Mouse (Mus musculus) macrophage (primary cell): ENCODE results near the gene Gsn. TPM values are rescaled to one million over a fixed set of nuclear protein-coding genes. Genes with fewer than 3 reads are reported as not detected.

Source experiments
- H3K27ac ChIP-seq: fragments of 350-480 bp; formaldehyde crosslinking; 2 replicates; pipeline ENCODE4 v1.9.0; 2021
- H3K36me3 ChIP-seq: fragments of 350-480 bp; formaldehyde crosslinking; 2 replicates; pipeline ENCODE4 v1.9.0; 2021; ENCODE audit errors: inconsistent target
- H3K4me3 ChIP-seq: fragments of 350-480 bp; formaldehyde crosslinking; 2 replicates; pipeline ENCODE4 v1.9.0; 2021; ENCODE audit errors: inconsistent target
- H3K79me2 ChIP-seq: fragments of 350-480 bp; formaldehyde crosslinking; 2 replicates; pipeline ENCODE4 v1.9.0; 2021; ENCODE audit errors: inconsistent target
- WGBS: methylation state at CpG from one replicate; pipeline ENCODE4 v1.1.7; 2026; ENCODE audit warnings: inconsistent platforms; ENCODE audit not compliant: missing documents; 5-methylcytosine and 5-hydroxymethylcytosine counted together
- polyA plus RNA-seq: library from polyadenylated mRNA; stranded (reverse); fragments of 250-400 nt; gene quantifications from 3 replicates; pipeline ENCODE4 v1.2.4, GENCODE M21; 2018; ENCODE audit warnings: inconsistent platforms

The Gsn gene
- polyA plus RNA-seq, 1 experiment from 2014 or later, result 134 TPM

GRCm38 (mm10) chr2:35314300-35314699 is 58.1 kb downstream of the Gsn start:
- 34% methylated on average over 3 of the region's 3 CpGs for WGBS
- H3K79me2 ChIP-seq, result no peaks in the 10 kb centered on the region
- H3K27ac ChIP-seq, result no peak overlapping the region
- no peak overlapping the region for H3K4me3 ChIP-seq
- H3K36me3 ChIP-seq, result peaks cover 58% of the 10 kb centered on the region

- 93% methylated on average over 4 of the region's 4 CpGs for WGBS
- H3K4me3 ChIP-seq, result no peak overlapping the region
- peaks cover 89% of the 10 kb centered on the region for H3K36me3 ChIP-seq
- no peaks in the 10 kb centered on the region; the same call in 1 of the 2 replicates for H3K79me2 ChIP-seq
- H3K27ac ChIP-seq, result no peak overlapping the region
Observed at GRCm38 (mm10) chr2:35317604-35318003, 61.4 kb downstream of the Gsn start.

- Histone ChIP-seq H3K27ac (no peak overlapping the region), H3K36me3 (peaks cover 97% of the 10 kb centered on the region), H3K79me2 (peaks cover 2% of the 10 kb centered on the region; the same call in 1 of the 2 replicates), H3K4me3 (no peak overlapping the region)
- WGBS, result 97% methylated on average over 12 of the region's 12 CpGs
Observed at GRCm38 (mm10) chr2:35318405-35318804, 62.2 kb downstream of the Gsn start.

- WGBS, result 96% methylated on average over 14 of the region's 15 CpGs
- peaks cover 19% of the 10 kb centered on the region for H3K79me2 ChIP-seq
- H3K36me3 ChIP-seq, result peaks cover 100% of the 10 kb centered on the region
Observed at GRCm38 (mm10) chr2:35320399-35320798, 64.2 kb downstream of the Gsn start.

GRCm38 (mm10) chr2:35322404-35323164 is 66.4 kb downstream of the Gsn start:
- H3K4me3 ChIP-seq, result no peak overlapping the region
- no peak overlapping the region for H3K27ac ChIP-seq
- 93% methylated on average over 10 of the region's 10 CpGs for WGBS
- H3K79me2 ChIP-seq, result peaks cover 39% of the 10 kb centered on the region
- H3K36me3 ChIP-seq, result peaks cover 83% of the 10 kb centered on the region

More at GRCm38 (mm10) chr2:35320399-35320798, 64.2 kb downstream of the Gsn start:
- no peak overlapping the region for H3K4me3 ChIP-seq
- no peak overlapping the region for H3K27ac ChIP-seq

- 84% methylated on average over 10 of the region's 10 CpGs for WGBS
- H3K4me3 ChIP-seq, result no peak overlapping the region
- H3K27ac ChIP-seq, result no peak overlapping the region
- peaks cover 72% of the 10 kb centered on the region for H3K79me2 ChIP-seq
- peaks cover 49% of the 10 kb centered on the region for H3K36me3 ChIP-seq
Observed at GRCm38 (mm10) chr2:35325930-35326329, 69.8 kb downstream of the Gsn start.

- H3K27ac ChIP-seq, result peak overlapping the region; percentile 74
- H3K4me3 ChIP-seq, result no peak overlapping the region
- peaks cover 82% of the 10 kb centered on the region for H3K79me2 ChIP-seq
- 0% methylated on average over 1 of the region's 1 CpGs for WGBS
- peaks cover 39% of the 10 kb centered on the region for H3K36me3 ChIP-seq
Observed at GRCm38 (mm10) chr2:35326931-35327330, 70.8 kb downstream of the Gsn start.

GRCm38 (mm10) chr2:35327583-35327982 is 71.4 kb downstream of the Gsn start:
- WGBS, result 6% methylated on average over 10 of the region's 10 CpGs
- Histone ChIP-seq H3K27ac (peak overlapping the region; percentile 74), H3K4me3 (no peak overlapping the region), H3K79me2 (peaks cover 89% of the 10 kb centered on the region), H3K36me3 (peaks cover 33% of the 10 kb centered on the region)

GRCm38 (mm10) chr2:35328064-35328792 is 72.0 kb downstream of the Gsn start:
- peaks cover 26% of the 10 kb centered on the region for H3K36me3 ChIP-seq
- no peak overlapping the region for H3K4me3 ChIP-seq
- peak overlapping the region; percentile 74 for H3K27ac ChIP-seq
- WGBS, result 48% methylated on average over 11 of the region's 11 CpGs
- H3K79me2 ChIP-seq, result peaks cover 95% of the 10 kb centered on the region

GRCm38 (mm10) chr2:35329061-35329460 is 72.9 kb downstream of the Gsn start:
- H3K27ac ChIP-seq, result no peak overlapping the region; the same call in 1 of the 2 replicates

GRCm38 (mm10) chr2:35331205-35331604 is 75.0 kb downstream of the Gsn start:
- WGBS, result 82% methylated on average over 2 of the region's 2 CpGs
- no peaks in the 10 kb centered on the region for H3K36me3 ChIP-seq
- peak overlapping the region; percentile 71 for H3K27ac ChIP-seq
- peaks cover 98% of the 10 kb centered on the region for H3K79me2 ChIP-seq
- no peak overlapping the region for H3K4me3 ChIP-seq

More at GRCm38 (mm10) chr2:35329061-35329460, 72.9 kb downstream of the Gsn start:
- 78% methylated on average over 2 of the region's 2 CpGs for WGBS
- Histone ChIP-seq H3K36me3 (peaks cover 18% of the 10 kb centered on the region), H3K4me3 (no peak overlapping the region), H3K79me2 (peaks cover 95% of the 10 kb centered on the region)

GRCm38 (mm10) chr2:35333670-35334069 is 77.5 kb downstream of the Gsn start:
- no peaks in the 10 kb centered on the region for H3K36me3 ChIP-seq
- no peak overlapping the region; the same call in 1 of the 2 replicates for H3K4me3 ChIP-seq
- peak overlapping the region; percentile 1 for H3K27ac ChIP-seq
- H3K79me2 ChIP-seq, result peaks cover 81% of the 10 kb centered on the region

- Histone ChIP-seq H3K36me3 (no peaks in the 10 kb centered on the region), H3K79me2 (peaks cover 61% of the 10 kb centered on the region), H3K4me3 (peak overlapping the region; percentile 97), H3K27ac (peak overlapping the region; percentile 92)
- 66% methylated on average over 7 of the region's 7 CpGs for WGBS
Observed at GRCm38 (mm10) chr2:35335620-35336019, 79.4 kb downstream of the Gsn start.

GRCm38 (mm10) chr2:35336388-35337280 is 80.5 kb downstream of the Gsn start, which contains the start of gene Stom:
Gene Stom (minus strand): TSS chr2:35336976.
- WGBS, result 1% methylated on average over 44 of the region's 45 CpGs

More at GRCm38 (mm10) chr2:35336388-35337280, 80.5 kb downstream of the Gsn start, which contains the start of gene Stom:
- Histone ChIP-seq H3K36me3 (no peaks in the 10 kb centered on the region), H3K79me2 (peaks cover 51% of the 10 kb centered on the region), H3K27ac (peak within 1 kb of the TSS; percentile 92), H3K4me3 (peak within 1 kb of the TSS; percentile 97)
